Mouse (Mus musculus): ENCODE results near the gene Brap. TPM values are rescaled to one million over a fixed set of nuclear protein-coding genes. Genes with fewer than 3 reads are reported as not detected.

Brap gene
- polyA plus RNA-seq, 1 experiment = 40.9 TPM

DNA sequence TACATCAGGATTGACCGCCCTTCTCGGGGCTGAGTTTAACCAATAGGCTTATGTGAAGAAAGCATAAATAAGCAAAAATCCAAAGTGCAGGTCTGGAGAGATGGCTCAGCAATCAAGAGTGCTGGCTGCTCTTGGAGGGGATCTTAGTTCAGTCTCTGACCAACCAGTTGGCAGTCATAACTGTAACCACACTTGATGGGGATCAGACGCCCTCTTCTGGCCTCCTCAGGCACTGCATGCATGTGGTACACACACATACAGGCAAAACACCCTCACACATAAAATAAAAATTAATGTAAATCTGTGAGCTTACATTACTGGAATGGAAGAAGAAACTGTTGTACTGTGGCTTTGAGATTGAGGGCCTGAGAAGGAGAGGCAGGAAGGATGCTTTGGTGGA, 10.0 kb downstream of the Brap start:
- Histone ChIP-seq H3K36me3 (ENCODE audit: control insufficient read depth, insufficient read depth) (peaks cover 23% of the 10 kb centered on the region), H3K27me3 (ENCODE audit: control insufficient read depth, insufficient read depth, insufficient read length) (no peaks in the 10 kb centered on the region), H3K4me3 (no peak overlapping the region), H3K79me2 (ENCODE audit: control insufficient read depth, insufficient read depth) (peaks cover 9% of the 10 kb centered on the region), H3ac (ENCODE audit: control insufficient read depth, insufficient read length) (no peak overlapping the region), H3K4me2 (ENCODE audit: low read depth) (no peak overlapping the region)
- TF ChIP-seq MYOD1 (IDR thresholded peaks at IDR 0.05; ENCODE audit: control insufficient read depth in 1 of 3, insufficient read length in 2 of 3, low read depth in 2 of 3) = no peak
- no peak for TF ChIP-seq MYOG (IDR thresholded peaks at IDR 0.05; ENCODE audit: control insufficient read depth in 1 of 3, insufficient read depth in 1 of 3, insufficient read length in 2 of 3, low read depth in 2 of 3)
- no peak for TF ChIP-seq REST (IDR thresholded peaks at IDR 0.05; ENCODE audit: insufficient read depth, insufficient read length)
- TF ChIP-seq MAX (IDR thresholded peaks at IDR 0.05; ENCODE audit: low read depth) = no peak
- TF ChIP-seq SRF (IDR thresholded peaks at IDR 0.05; ENCODE audit: control insufficient read depth, insufficient read length, low read depth) = no peak
- no peak for TF ChIP-seq TCF3 (IDR thresholded peaks at IDR 0.05; ENCODE audit: insufficient read length, low read depth)
- TF ChIP-seq USF1 (IDR thresholded peaks at IDR 0.05; ENCODE audit: low read depth) = no peak
- TF ChIP-seq POLR2AphosphoS2 (IDR thresholded peaks at IDR 0.05; ENCODE audit: insufficient read length, low read depth) = no peak
- TF ChIP-seq TCF12 (IDR thresholded peaks at IDR 0.05; ENCODE audit: insufficient read depth, poor library complexity, severe bottlenecking) = no peak
- TF ChIP-seq POLR2A (IDR thresholded peaks at IDR 0.05; ENCODE audit: insufficient read length, low read depth) = no peak
- no peak for TF ChIP-seq E2F4 (IDR thresholded peaks at IDR 0.05; ENCODE audit: insufficient read depth)
- TF ChIP-seq CEBPB (IDR thresholded peaks at IDR 0.05; ENCODE audit: insufficient read depth, poor library complexity, severe bottlenecking) = no peak

DNA sequence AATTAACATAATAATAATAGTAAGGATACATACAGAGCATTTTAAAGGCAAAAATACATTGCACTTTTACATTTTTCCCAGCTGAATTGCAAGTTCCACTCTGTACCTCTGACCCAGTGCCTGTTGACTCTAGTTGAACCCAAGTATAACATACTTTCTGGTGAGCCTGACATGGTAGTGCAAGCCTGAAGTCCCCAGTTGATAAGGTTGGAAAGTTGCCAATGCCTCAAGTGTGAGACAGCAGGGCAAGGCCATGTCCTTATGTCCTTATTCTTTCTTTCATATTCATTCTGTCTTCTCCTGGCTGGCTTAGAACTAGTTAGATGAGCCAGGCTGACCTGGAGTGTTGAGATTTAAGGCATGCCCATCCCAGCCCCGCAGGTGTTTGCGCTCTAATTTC, 21.9 kb downstream of the Brap start:
- Histone ChIP-seq H3K36me3 (ENCODE audit: control insufficient read depth, insufficient read depth) (peaks cover 36% of the 10 kb centered on the region), H3K4me3 (no peak overlapping the region), H3K79me2 (ENCODE audit: control insufficient read depth, insufficient read depth) (no peaks in the 10 kb centered on the region), H3ac (ENCODE audit: control insufficient read depth, insufficient read length) (no peak overlapping the region), H3K27me3 (ENCODE audit: control insufficient read depth, insufficient read depth, insufficient read length) (no peaks in the 10 kb centered on the region), H3K4me2 (ENCODE audit: low read depth) (no peak overlapping the region)
- no peak for TF ChIP-seq REST (IDR thresholded peaks at IDR 0.05; ENCODE audit: insufficient read depth, insufficient read length)
- TF ChIP-seq MYOD1 (IDR thresholded peaks at IDR 0.05; ENCODE audit: control insufficient read depth in 1 of 3, insufficient read length in 2 of 3, low read depth in 2 of 3) = no peak
- no peak for TF ChIP-seq POLR2A (IDR thresholded peaks at IDR 0.05; ENCODE audit: insufficient read length, low read depth)
- no peak for TF ChIP-seq TCF3 (IDR thresholded peaks at IDR 0.05; ENCODE audit: insufficient read length, low read depth)
- no peak for TF ChIP-seq MAX (IDR thresholded peaks at IDR 0.05; ENCODE audit: low read depth)
- TF ChIP-seq POLR2AphosphoS2 (IDR thresholded peaks at IDR 0.05; ENCODE audit: insufficient read length, low read depth) = no peak
- no peak for TF ChIP-seq CEBPB (IDR thresholded peaks at IDR 0.05; ENCODE audit: insufficient read depth, poor library complexity, severe bottlenecking)
- TF ChIP-seq USF1 (IDR thresholded peaks at IDR 0.05; ENCODE audit: low read depth) = no peak
- TF ChIP-seq MYOG (IDR thresholded peaks at IDR 0.05; ENCODE audit: control insufficient read depth in 1 of 3, insufficient read depth in 1 of 3, insufficient read length in 2 of 3, low read depth in 2 of 3) = no peak
- TF ChIP-seq E2F4 (IDR thresholded peaks at IDR 0.05; ENCODE audit: insufficient read depth) = no peak
- TF ChIP-seq SRF (IDR thresholded peaks at IDR 0.05; ENCODE audit: control insufficient read depth, insufficient read length, low read depth) = no peak
- no peak for TF ChIP-seq TCF12 (IDR thresholded peaks at IDR 0.05; ENCODE audit: insufficient read depth, poor library complexity, severe bottlenecking)

DNA sequence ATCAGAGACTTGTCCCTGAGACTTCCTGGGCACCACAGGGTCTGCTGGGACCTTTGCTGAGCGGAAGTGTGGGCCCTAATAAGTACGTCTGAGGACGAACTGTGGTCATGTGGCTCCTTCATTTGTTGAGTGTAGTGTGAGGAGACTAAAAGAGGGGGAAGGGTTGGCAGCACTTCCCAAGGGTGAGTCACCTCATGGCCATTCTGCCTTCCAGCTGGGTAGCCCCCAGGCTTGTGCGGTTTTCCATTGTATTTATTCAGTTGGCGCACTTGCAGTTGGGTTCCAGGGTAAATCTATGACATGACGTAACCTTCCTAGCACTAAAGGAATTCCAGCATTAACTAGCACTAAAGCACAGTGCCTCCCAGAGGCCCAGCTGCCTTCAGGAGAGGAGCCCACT, 25.1 kb downstream of the Brap start:
- Histone ChIP-seq H3K4me2 (ENCODE audit: low read depth) (peak overlapping the region; percentile 44), H3K27me3 (ENCODE audit: control insufficient read depth, insufficient read depth, insufficient read length) (no peaks in the 10 kb centered on the region), H3K4me3 (no peak overlapping the region), H3ac (ENCODE audit: control insufficient read depth, insufficient read length) (no peak overlapping the region), H3K36me3 (ENCODE audit: control insufficient read depth, insufficient read depth) (peaks cover 22% of the 10 kb centered on the region), H3K79me2 (ENCODE audit: control insufficient read depth, insufficient read depth) (no peaks in the 10 kb centered on the region)
- TF ChIP-seq E2F4 (IDR thresholded peaks at IDR 0.05; ENCODE audit: insufficient read depth) = no peak
- no peak for TF ChIP-seq MAX (IDR thresholded peaks at IDR 0.05; ENCODE audit: low read depth)
- peak; percentile 91 for TF ChIP-seq TCF12 (IDR thresholded peaks at IDR 0.05; ENCODE audit: insufficient read depth, poor library complexity, severe bottlenecking)
- peak; percentile 36 to 94 (median 85) for TF ChIP-seq MYOD1 (IDR thresholded peaks at IDR 0.05; ENCODE audit: control insufficient read depth in 1 of 3, insufficient read length in 2 of 3, low read depth in 2 of 3)
- TF ChIP-seq CEBPB (IDR thresholded peaks at IDR 0.05; ENCODE audit: insufficient read depth, poor library complexity, severe bottlenecking) = peak; percentile 56; the same call in 1 of the 2 replicates
- TF ChIP-seq SRF (IDR thresholded peaks at IDR 0.05; ENCODE audit: control insufficient read depth, insufficient read length, low read depth) = peak; percentile 71
- no peak for TF ChIP-seq REST (IDR thresholded peaks at IDR 0.05; ENCODE audit: insufficient read depth, insufficient read length)
- TF ChIP-seq MYOG (IDR thresholded peaks at IDR 0.05; ENCODE audit: control insufficient read depth in 1 of 3, insufficient read depth in 1 of 3, insufficient read length in 2 of 3, low read depth in 2 of 3) = peak in 2 of 3 experiments; percentile 37 to 86
- TF ChIP-seq USF1 (IDR thresholded peaks at IDR 0.05; ENCODE audit: low read depth) = peak; percentile 80
- TF ChIP-seq TCF3 (IDR thresholded peaks at IDR 0.05; ENCODE audit: insufficient read length, low read depth) = peak; percentile 66
- no peak for TF ChIP-seq POLR2A (IDR thresholded peaks at IDR 0.05; ENCODE audit: insufficient read length, low read depth)
- no peak for TF ChIP-seq POLR2AphosphoS2 (IDR thresholded peaks at IDR 0.05; ENCODE audit: insufficient read length, low read depth)

DNA sequence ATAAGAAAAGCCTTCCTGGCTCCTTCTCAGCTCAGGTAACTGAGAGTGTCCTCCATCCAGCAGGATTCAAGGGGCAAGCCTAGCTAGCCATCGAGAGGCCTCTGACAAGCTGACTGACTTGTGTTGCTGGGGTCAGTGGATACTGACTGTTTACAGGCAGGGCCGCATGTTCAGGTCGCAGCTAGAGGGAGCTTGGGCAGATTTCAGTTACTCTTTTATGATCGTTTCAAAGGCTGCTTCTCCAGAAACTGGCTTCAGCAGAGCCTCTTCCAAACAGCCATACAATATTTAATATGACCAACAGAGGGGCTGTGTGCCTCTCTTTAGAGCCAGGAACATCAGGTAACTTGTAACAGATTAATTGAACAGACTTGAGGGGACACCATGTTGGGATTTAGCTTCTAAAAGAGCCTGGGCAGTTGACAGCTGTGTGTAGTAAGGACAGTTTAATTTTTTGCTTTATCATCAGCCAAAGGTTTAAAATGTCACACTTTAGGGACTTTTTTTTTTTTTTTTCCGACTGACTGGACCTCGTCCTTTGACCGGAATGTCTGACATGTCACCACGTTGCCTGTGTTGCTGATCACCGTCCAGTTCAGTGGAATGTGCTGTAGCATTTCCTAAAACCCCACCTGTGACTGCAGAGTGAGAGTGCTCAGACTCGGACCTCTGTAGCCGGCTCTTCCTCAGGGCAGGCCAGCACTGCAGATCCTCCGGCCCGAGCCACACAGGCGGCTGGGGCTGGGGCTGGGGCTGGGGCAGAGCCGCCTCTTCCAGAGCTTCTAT, 25.9 kb downstream of the Brap start:
- Histone ChIP-seq H3ac (ENCODE audit: control insufficient read depth, insufficient read length) (no peak overlapping the region), H3K79me2 (ENCODE audit: control insufficient read depth, insufficient read depth) (no peaks in the 10 kb centered on the region), H3K27me3 (ENCODE audit: control insufficient read depth, insufficient read depth, insufficient read length) (no peaks in the 10 kb centered on the region), H3K4me2 (ENCODE audit: low read depth) (peak overlapping the region; percentile 44), H3K4me3 (no peak overlapping the region), H3K36me3 (ENCODE audit: control insufficient read depth, insufficient read depth) (peaks cover 14% of the 10 kb centered on the region)
- TF ChIP-seq MAX (IDR thresholded peaks at IDR 0.05; ENCODE audit: low read depth) = no peak
- TF ChIP-seq MYOG (IDR thresholded peaks at IDR 0.05; ENCODE audit: control insufficient read depth in 1 of 3, insufficient read depth in 1 of 3, insufficient read length in 2 of 3, low read depth in 2 of 3) = peak in 1 of 3 experiments; percentile 51
- TF ChIP-seq E2F4 (IDR thresholded peaks at IDR 0.05; ENCODE audit: insufficient read depth) = no peak
- TF ChIP-seq TCF12 (IDR thresholded peaks at IDR 0.05; ENCODE audit: insufficient read depth, poor library complexity, severe bottlenecking) = no peak

Measured in myocyte (in vitro differentiated cells).